Mouse (Mus musculus) frontal cortex, adult 2 months (tissue): Measurements from ENCODE around the gene 1700125H20Rik. TPM values are rescaled to one million over a fixed set of nuclear protein-coding genes. Genes with fewer than 3 reads are reported as not detected.

Experiments
- DNase-seq, 2 experiments: peaks; one replicate each; pipeline ENCODE4 v3.0.0; 2022; ENCODE audit warnings: low spot score in 1 of 2; ENCODE audit errors: extremely low spot score in 1 of 2
- polyA plus RNA-seq: library from polyadenylated mRNA; depleted of rRNA; stranded (reverse); fragments of >200 nt; gene quantifications from 2 replicates; pipeline ENCODE4 v1.2.3, GENCODE M21; 2012; rRNA removed

Gene 1700125H20Rik
- polyA plus RNA-seq, 1 experiment: not detected

GRCm38 (mm10) chr11:85183284-85183779, 13.1 kb downstream of the 1700125H20Rik start:
- DNase-seq: peak in 1 of 2 experiments; percentile 25

GRCm38 (mm10) chr11:85184082-85184481, 13.9 kb downstream of the 1700125H20Rik start:
- peak in 1 of 2 experiments; percentile 43 for DNase-seq

DNA sequence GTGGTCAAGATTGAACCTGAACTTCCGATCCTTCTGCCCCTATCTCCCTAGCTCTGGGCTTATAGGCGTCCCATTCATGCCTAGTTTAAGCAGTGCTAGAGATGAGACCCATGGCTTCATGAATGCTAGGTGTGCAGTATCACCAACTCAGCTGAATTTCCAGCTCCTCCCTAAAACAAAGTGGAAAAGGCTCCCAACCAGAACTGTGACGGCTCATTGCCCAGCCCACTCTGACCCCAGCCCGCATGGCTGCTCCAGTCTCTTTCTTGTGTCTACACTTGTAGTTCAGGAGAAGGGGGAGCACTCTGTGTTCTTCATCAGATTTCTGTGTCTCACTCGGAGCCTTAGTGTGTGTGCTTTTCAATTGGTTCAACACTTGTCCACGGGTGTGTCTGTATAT, 14.6 kb downstream of the 1700125H20Rik start:
- DNase-seq: no peak

GRCm38 (mm10) chr11:85189110-85189509, 18.9 kb downstream of the 1700125H20Rik start:
- DNase-seq: no peak

GRCm38 (mm10) chr11:85190741-85191140, 20.5 kb downstream of the 1700125H20Rik start:
- DNase-seq: no peak

DNA sequence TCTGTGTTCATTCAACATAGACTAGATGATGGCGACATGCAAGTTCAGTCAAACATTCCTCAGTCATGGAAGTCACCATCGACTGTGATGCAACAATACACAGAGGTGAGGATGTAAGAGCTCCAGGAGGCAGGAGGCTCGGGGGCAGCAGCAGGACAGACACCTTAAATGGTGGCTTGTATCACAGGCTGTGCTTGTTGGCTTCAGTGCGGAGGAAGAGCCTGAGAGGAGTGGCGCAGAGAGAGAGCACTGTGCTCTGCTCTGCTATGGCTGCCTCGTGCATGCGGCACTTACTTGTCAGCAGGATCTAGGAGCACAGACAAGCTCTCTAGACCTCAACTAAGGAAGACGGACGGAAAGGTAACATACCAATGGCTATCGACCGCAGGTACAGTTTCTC, 24.0 kb downstream of the 1700125H20Rik start:
- DNase-seq: no peak

DNA sequence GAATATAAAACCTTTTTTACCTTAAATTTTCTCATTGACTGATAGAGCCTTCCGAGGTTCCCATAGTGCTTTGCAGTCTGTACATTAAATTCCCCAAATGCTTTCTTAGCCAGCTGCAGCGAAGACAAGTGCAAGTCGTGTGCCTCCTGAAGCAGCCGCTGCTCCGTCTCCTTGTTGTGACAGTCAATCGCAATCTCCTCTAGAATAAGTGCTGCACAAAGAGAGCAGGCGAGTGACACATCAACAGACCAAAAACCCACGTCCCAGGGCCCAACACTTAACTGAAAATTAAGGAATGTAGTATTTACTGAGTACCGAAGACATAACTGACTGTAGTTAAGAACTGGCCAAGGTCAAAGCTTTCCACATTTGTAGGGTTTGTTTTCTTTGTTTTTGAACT, 25.8 kb downstream of the 1700125H20Rik start:
- no peak for DNase-seq

DNA sequence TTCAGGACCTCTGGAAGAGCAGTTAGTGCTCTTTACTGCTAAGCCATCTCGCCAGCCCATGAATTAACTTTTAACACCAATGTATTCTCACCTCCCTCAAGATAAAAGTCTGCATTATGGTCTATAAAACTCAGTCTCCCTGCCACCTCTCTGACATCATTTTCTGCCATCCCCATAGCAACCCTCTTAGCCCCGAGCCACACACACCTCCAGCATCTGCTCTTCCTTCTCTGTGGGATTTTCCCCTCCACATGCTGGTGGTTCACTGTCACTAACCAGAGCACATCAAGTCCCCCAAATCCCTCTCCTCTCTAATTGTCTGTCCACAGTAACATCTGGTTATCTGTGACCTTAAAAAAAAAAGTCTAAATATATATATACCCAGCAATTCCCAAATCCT, 28.7 kb downstream of the 1700125H20Rik start:
- no peak for DNase-seq

DNA sequence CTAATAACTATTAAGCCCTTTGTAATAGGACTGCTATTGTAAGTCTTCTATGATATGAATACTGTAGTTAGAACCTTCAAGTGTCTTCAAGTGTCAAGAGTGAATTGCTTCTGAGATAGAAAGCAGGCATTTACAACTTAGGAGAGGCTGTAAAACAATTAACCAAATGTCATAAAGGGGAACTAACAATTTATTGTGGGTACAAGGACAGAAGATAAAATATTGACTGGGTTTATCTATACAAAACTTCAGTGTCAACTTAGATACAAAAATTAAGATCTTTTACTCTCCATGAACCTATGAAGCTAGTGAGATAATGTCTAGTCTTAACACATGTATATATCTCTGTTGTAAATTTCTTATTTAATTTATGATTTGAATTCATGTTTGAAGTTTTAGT, 36.0 kb downstream of the 1700125H20Rik start:
- no peak for DNase-seq

- DNase-seq: no peak
Observed at GRCm38 (mm10) chr11:85211151-85211550, 40.9 kb downstream of the 1700125H20Rik start.

DNA sequence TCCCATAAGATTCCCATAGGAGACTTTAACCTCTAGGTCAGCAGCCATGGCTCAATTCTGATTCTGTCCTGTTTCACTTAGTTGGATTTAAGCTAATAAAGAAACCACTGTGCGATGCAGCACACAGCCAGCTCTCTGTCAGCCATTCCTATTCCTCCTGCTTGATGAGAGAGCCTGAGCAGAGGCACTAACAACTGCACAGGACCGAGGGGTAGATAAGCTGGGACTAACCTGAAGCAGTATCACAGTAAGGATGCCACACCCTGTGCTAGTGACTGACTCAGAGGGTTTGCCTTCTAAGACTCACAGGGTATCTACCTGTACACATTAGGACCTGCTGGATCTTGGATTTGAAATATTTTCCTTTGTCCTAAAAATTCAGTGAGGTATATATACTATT, 43.0 kb downstream of the 1700125H20Rik start:
- DNase-seq: no peak

GRCm38 (mm10) chr11:85214679-85215078, 44.5 kb downstream of the 1700125H20Rik start:
- no peak for DNase-seq

DNA sequence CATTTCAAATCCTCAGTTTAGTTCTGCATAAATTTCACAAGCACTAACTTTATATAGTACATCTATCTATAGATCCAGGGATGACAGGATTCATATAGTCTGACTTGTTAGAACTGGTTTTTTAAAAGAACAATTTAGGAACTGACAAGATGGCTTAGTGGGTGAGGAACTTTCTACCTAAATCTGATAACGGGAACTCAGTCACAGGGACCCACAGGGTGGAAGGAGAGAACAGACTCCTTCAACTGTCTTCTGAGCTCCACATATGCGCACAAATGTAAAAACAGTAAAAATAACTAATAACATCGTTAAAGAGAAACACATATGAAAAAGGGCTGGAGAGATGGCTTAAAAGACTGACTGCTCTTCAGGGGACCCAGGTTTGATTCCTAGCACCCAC, 48.8 kb downstream of the 1700125H20Rik start:
- no peak for DNase-seq

GRCm38 (mm10) chr11:85222561-85222960, 52.4 kb downstream of the 1700125H20Rik start:
- no peak for DNase-seq

DNA sequence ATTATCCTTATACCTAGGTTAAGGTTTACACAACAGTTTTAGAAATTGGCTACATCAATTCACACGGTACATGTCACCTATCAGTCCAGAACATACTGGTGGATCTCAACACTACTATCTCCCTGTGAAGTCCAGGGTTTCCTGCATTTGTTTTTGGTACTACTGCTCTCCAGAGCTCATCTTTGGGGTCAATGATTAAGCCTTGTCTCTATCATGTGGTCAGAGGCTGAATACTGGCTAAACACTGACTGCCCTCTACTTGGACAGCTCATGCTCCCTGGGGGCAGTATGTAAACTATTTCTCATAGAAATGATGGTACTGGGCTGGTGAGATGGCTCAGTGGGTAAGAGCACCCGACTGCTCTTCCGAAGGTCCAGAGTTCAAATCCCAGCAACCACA, 53.0 kb downstream of the 1700125H20Rik start:
- DNase-seq: no peak

Other genes starting within 250 kb of the 1700125H20Rik start
- gene Car4, start 212.6 kb upstream of the 1700125H20Rik start, polyA plus RNA-seq: 63.0 and 71.7 TPM in 2 replicates
- 43.3 and 45.9 TPM in 2 replicates for gene Usp32, start 30.2 kb upstream of the 1700125H20Rik start, polyA plus RNA-seq
- gene Appbp2, start 64.7 kb downstream of the 1700125H20Rik start, polyA plus RNA-seq: 34.8 and 36.4 TPM in 2 replicates
- 12.9 and 13.3 TPM in 2 replicates for gene Ppm1d, start 140.8 kb downstream of the 1700125H20Rik start, polyA plus RNA-seq
- gene Bcas3, start 182.8 kb downstream of the 1700125H20Rik start, polyA plus RNA-seq: 47.9 and 56.4 TPM in 2 replicates